Mouse (Mus musculus) heart, adult 10 weeks (tissue): ENCODE results near the gene Morn4. TPM values are rescaled to one million over a fixed set of nuclear protein-coding genes. Genes with fewer than 3 reads are reported as not detected.

Experiments
- polyA plus RNA-seq: library from polyadenylated mRNA; stranded (reverse); fragments of 350-450 nt; fragmentation: Illumina TruSeq; extraction: RNeasy Lipid Tissue Mini Kit (QIAGEN cat#74804); gene quantifications from one replicate; pipeline ENCODE4 v1.2.3, GENCODE M21; 2014; ENCODE audit warnings: low read depth, low replicate concordance

Gene Morn4
- polyA plus RNA-seq: 2.1 TPM

DNA sequence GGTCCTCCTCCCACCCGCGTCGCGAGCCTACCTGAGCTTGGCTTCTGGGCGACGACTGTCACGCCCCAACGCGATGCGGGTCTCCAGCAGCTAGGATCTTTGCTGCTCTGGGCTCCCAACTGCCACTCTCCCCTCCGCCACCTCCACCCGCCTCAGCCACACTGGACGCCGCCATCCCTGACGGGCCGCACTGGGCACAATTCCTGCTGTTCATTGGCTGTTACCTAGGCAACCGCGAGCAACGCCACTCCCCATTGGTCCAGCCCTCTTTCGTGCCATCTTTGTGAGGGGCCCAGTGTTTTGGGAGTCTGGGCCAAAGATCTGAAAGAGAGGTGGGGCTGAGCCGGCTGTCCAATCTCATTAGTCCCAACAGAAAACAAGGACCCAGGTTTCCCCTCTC is at the start of gene Morn4:
Gene Morn4 (minus strand): TSS at position 192 of the 400 bp plus-strand sequence.

DNA sequence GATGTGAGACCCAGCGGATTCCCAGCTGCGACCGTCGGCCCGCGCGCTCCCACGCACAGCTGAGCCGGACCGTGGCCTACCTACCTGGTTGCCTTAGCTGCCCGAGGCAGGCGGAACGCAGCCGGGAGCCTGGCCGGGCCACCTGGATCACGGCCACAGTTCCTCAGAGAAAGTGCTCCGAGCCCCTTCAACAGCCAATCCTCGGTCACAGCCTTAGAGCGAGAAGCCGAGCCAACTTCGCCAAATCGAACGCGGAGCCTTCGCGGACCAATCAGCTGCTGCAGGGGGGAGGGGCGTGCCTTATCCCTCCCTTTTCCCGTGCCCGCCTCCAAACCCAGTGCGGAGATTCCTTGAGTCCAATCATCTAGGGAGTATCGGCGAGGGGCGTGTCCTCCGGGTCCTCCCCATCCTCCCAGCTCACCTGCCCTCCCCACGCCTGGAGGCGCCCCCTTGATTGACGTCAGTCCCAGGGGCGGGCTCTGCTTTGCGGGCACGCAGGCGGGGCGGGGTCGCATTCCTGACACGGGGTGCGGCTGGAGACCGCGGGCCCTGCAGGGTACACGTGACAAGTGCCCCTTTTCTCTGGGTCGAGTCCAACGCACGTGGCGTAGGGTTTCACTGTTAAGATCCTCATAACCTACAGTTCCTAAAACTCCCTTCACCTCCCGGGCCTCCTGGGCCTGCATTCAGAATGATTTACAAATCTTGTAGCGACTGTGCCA is 42.8 kb upstream of the Morn4 start, which contains the start of gene Avpi1:
Gene Avpi1 (minus strand): TSS at position 273 of the 722 bp plus-strand sequence.

DNA sequence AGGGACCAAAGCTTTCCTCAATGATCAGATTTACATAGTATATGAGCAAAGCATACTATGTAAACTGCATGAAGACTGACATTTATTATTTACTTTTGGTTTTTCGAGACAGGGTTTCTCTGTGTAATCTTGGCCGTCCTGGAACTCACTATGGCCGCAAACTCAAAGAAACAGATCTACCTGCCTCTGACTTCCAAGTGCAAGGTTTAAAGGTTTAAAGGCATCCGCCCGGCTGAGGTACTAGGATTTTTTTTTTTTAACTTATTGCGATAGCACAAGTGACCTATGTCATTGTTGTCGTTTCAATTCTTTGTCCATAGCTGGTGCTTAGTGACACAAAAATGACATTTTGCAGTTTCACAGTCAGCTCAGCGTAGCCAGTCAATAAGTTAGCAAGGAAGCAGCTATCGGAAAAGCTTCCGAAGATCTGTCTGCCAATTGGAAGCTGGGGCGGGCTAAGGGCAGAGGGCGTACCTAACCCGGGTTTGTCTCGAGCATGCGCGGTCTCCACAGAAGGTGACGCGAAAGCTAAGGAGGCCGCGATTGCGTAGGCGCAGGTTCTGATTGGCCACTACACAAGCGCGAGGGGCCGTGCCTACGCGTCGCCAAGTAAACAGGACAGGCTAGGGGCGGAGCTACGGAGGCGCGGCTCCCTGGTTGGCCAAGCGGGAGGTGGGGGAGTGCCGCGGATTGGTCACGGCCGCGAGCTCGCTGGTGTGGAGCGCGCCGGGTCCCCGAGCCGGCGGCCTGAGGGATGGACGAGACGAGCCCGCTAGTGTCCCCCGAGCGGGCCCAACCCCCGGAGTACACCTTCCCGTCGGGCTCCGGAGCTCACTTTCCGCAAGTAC is 3.8 kb upstream of the Morn4 start, which contains the start of gene Pi4k2a:
Gene Pi4k2a (plus strand): TSS at position 723 of the 848 bp plus-strand sequence.

DNA sequence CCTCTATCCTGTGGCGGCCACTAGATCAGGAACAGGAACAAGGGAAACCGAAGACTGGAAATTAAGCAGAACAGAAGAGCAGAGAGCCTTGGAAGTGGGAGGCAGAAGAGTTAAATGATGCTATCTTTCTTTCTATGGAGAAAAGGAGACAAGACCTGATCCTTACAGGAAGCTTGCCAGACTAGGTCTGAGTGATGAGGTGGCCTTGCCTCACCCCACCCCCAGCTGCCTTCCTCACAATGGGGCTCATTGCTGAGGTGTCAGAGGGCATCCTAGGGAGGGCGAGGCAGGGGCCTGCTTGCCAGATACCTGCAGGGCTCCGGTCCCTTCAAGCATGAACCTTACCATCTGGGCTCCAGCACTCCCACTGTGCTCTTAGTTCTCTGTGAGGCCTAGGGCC is 34.2 kb downstream of the Morn4 start, which contains the start of gene 4933411K16Rik:
Gene 4933411K16Rik (plus strand): TSS at position 301 of the 400 bp plus-strand sequence.

DNA sequence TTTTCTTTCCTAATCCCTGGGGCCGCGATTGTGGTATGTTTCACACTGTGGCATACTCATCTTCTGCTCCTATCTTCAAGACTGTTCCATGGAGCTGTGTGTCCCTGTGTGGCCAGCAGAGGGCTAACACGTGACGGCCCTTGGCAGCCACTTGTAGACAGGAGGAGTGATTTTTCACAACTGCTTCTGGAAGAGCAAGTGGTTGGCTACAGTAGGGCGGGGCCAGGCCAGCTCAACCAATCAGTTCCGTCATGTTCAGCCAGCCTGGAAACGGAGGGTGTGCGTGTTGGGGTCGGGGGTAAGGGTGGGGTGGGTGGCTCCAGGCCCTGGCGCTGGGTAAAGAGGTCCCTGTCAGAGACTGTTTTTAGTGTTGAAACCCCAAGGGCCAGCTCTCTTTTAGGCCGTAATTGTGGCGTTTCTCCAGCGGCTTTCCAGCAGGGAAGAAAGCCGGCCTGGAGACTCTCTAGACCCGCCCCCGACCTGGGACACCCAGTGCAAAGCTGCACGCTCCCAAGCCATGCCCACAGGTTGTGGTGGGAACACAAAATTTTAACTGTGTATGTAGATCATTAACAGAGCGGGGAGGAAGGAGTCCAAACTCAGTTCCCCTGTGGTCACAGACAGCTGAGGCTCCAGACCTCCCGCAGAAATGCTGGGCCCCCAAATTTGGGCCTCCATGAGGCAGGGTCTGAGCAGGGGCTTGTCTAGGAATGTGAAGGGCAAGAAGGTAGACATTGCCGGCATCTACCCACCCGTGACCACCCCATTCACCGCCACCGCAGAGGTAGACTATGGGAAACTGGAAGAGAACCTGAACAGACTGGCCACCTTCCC is 40.7 kb downstream of the Morn4 start, which contains the start of gene Hoga1:
Gene Hoga1 (plus strand): TSS at position 342 of the 834 bp plus-strand sequence.

DNA sequence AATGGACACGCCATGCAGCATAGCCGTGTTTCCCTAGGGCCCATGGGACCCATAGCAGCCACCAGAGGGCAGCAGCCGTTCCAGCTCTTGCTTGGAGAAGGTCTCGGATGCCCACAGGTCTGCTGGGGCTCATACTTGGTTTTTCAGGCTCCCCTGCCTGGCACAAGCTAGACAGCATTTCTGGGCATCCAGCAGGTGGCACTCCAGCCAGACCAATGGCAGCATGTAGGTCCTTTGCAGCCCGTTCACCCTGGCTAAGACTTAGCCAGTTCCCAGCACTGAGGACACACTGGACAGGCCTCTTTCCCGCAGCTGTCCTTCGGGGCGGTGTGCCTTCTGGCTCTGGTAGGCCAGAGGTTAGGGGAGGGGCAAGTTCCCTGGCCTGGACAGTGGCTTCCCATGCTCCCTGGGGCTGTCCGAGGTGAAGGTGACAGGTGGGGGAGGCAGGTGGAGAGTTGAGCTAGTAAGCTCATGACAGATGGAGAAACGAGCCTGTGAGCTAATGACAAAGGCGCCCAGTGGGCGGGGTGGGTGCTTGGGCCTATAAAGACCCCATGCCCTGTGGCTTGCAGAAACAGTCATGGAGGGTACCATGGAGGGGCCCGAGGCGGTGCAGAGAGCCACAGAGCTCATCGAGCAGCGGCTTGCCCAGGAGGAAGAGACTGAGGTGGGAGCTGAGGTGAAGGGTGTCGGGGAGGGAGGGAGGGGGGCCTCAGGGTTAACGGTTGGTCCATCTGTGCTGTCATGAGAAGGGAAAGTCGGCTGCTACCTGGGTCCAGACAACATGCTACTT is 50.5 kb downstream of the Morn4 start, which contains the start of gene Ankrd2:
Gene Ankrd2 (plus strand): TSS at position 545 of the 793 bp plus-strand sequence.

Other genes starting within 250 kb of the Morn4 start
- gene Frat2, start 238.2 kb downstream of the Morn4 start, polyA plus RNA-seq: 1.0 TPM
- gene Rrp12, start 190.2 kb downstream of the Morn4 start, polyA plus RNA-seq: 10.8 TPM
- gene Pgam1, start 174.4 kb downstream of the Morn4 start, polyA plus RNA-seq: 116 TPM
- 17.6 TPM for gene Exosc1, start 152.9 kb downstream of the Morn4 start, polyA plus RNA-seq
- 18.1 TPM for gene Zdhhc16, start 152.9 kb downstream of the Morn4 start, polyA plus RNA-seq
- gene Mms19, start 105.2 kb downstream of the Morn4 start, polyA plus RNA-seq: 18.8 TPM
- 22.9 TPM for gene Ubtd1, start 104.6 kb downstream of the Morn4 start, polyA plus RNA-seq
- gene Ankrd2, start 50.4 kb downstream of the Morn4 start, polyA plus RNA-seq: not detected
- 0.84 TPM for gene Hoga1, start 40.7 kb downstream of the Morn4 start, polyA plus RNA-seq
- gene 4933411K16Rik, start 34.1 kb downstream of the Morn4 start, polyA plus RNA-seq: not detected
- gene Pi4k2a, start 4.1 kb upstream of the Morn4 start, polyA plus RNA-seq: 17.5 TPM
- 20.8 TPM for gene Avpi1, start 42.7 kb upstream of the Morn4 start, polyA plus RNA-seq
- 32.2 TPM for gene Marveld1, start 61.0 kb upstream of the Morn4 start, polyA plus RNA-seq
- gene Zfyve27, start 77.6 kb upstream of the Morn4 start, polyA plus RNA-seq: 24.3 TPM
- 10.9 TPM for gene Sfrp5, start 115.9 kb upstream of the Morn4 start, polyA plus RNA-seq
- 0.45 TPM for gene Golga7b, start 161.2 kb upstream of the Morn4 start, polyA plus RNA-seq